Mouse (Mus musculus): ENCODE results near the gene Glrx2.
"Not testable (repeated sequence)": the region's sequence is repeated elsewhere in the genome, so short reads cannot be mapped to it uniquely, and the experiment has no call there.

Gene Glrx2

DNA sequence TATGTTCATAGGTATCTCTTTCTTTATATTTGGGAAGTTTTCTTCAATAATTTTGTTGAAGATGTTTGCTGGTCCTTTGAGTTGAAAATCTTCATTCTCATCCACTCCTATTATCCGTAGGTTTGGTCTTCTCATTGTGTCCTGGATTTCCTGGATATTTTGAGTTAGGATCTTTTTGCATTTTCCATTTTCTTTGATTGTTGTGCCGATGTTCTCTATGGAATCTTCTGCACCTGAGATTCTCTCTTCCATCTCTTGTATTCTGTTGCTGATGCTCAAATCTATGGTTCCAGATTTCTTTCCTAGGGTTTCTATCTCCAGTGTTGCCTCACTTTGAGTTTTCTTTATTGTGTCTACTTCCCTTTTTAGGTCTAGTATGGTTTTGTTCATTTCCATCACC, at the start of gene Glrx2:
TSS of gene Glrx2 (plus strand) at position 301 of the 400 bp plus-strand sequence.
- DNase-seq (ENCODE audit: low read depth), result not testable (repeated sequence)

DNA sequence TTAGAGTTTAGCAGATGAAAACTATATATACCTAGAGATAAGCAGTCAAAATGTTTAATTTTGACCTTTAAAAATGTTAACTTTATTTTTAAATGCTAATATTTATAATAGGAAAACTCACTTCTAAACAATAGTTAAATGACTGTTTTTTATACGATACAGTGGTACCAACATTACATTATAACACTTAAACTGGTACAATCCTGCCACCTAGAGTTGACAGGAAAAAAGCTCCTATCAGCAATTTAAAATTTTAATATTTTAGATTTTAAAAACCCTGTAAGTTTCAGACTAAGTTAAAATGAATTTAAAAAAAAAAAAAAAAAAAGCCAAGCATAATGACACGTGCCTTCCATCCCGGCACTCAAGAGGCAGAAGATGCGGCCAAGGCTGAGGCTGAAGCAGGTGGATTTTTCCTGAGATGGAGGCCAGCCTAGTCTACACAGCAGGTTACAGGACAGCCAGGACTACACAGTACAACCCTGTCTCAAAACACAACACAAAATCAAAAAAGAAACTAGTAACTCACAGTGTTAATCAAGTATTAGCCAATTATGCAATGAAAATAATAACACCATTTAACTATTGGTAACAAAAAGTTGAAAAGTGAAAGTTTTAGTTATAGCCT, 40.3 kb upstream of the Glrx2 start:
- DNase-seq (ENCODE audit: low read depth), result no peak

DNA sequence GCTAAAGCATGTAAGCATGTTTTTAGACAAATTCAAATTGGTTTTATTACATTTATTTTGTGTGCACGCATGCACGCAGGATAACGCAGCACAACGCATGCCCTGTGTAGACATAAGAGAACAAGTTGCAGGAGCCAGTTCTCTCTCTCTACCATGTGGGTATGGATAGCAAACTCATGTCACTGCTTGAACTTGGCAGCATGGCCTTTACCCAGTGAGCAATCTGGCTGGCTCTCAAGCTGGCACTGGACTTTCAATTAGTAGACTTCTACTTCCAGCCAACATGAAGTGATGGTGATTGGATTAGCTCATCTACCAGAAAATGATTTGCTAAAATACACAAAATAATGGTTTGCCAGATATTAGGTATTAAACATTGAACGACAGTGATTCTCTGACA, 35.0 kb upstream of the Glrx2 start:
- DNase-seq (ENCODE audit: low read depth), result no peak

DNA sequence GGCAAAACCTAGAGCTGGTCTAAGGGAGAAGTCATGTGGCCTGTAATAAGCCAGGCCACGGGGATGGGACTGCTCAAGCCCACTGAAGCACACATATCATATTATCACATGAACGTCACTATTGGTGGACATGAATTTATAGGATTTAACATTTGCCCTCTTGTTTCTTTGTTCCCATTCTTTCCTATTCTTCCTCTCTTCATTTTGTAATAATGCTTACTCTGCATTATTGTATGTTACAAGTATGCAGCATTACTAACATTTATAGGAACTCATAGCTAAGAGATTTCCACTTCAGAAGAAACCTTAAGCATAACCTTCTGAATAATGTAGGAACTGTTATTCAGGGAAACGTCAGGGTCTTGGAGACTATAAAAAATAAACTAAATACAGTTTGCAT, 31.3 kb upstream of the Glrx2 start:
- DNase-seq (ENCODE audit: low read depth), result no peak

DNA sequence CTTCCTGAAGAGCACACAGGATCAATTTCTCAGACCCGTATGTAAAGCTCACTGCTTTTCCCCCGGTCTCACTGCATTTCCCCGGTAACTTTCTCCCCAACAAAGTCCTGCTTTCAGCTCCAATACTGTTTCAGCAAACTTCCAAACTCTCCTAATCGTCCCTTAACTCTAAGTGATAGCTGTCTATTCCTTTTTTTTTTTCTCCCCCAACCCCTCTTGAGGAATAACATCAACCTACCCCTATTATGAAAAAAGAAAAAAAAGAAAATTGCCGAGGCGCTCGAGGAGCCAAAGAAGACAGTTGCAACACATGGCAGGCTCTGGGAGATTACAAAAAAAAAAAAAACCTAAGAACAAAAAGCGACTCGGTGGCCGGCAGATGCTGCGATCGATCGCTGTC, 14.4 kb upstream of the Glrx2 start:
- DNase-seq (ENCODE audit: low read depth), result no peak

DNA sequence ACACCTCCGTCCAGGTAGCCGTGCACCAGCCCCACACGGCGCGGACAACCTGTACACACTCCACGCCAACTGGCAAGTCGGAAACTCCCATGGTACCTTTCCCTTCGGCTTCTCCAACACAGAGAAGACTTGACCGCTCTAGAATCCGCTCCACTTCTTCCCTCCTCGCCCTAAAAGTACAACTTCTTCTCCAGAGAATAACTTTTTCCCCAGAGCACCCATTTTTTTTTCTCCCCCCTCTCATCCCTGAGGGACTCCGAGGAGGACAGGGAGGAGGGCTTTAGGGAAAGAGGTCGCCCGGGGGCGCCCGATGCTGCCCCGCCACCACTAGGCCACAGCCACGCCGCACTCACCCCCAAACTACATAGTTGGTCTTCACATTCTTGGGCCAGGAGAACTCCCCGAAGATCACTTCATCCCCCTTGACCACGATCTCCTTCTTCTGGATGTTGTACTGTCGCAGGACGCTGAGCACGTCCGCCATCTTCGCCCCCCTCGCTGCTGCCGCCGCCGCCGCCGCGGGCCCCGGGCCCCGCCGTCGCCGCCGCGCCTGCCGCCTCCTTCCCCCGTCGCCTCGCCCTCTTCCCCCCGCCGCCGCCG, 13.9 kb upstream of the Glrx2 start:
- DNase-seq (ENCODE audit: low read depth), result no peak

DNA sequence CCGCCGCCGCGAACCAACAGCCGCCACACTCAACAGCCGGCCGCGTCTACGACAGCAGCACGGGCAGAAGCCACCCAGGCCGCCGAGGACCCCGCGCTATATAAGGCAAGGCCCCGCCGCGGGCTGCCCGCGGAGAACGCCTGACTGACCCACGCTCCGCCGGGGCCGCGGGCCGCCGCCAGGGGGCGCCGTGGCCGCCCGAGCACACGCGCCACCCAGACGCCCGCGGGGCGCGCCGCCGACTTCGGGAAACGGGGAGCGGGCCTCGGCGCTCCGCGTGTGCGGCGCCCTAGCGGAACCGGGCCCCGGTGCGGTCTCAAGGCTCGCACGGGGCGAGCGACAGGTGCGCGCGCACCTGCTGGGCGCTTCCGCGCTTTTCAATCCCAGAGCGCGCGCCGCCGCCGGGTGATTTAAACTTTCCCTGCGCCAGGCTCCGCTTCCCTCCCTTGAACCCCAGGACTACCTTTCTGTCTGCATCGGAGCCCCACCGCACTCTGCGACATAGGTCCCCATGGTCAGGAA, 13.3 kb upstream of the Glrx2 start, which contains the start of gene Cdc73:
TSS of gene Cdc73 (minus strand) at position 153 of the 522 bp plus-strand sequence.
- peak; percentile 94 for DNase-seq (ENCODE audit: low read depth)

DNA sequence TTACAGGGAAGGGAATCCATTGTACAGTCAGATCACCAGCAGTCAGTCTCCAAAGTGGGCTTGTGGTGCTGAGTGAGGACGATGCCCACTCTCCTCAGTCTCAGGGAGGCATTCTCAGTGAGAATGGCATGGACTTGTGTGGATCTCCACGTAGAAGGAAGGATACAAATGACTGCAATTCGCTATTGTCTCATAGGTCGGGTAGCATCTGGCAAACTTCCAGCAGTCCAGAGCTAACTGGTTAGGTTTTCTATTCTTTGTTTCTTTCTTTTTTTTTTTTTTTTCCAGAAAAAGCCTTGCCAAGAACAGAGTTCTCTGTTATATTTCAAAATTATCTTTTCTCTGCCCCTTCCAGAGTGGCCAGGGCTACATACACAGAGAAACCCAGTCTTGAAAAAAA, 9.1 kb upstream of the Glrx2 start:
- DNase-seq (ENCODE audit: low read depth), result no peak

DNA sequence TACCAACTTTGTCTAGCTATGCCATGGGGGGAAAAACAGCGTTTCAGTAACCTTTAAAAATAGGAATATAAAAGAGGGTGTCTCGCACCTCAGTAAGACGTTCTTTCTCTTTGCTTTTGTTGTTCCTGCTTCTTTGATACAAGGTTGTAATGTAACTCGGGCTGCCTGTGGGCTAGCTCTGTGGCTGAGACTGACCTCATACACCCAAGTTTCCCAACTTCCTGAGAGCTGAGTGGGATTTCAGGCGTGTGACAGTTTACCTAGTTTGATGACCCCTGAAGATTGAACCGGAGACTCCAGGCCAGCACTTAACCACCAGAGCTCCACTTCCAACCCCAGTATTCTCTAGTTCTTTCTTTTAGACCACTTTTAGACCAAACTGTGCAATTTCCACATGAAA, 7.8 kb upstream of the Glrx2 start:
- DNase-seq (ENCODE audit: low read depth), result no peak

DNA sequence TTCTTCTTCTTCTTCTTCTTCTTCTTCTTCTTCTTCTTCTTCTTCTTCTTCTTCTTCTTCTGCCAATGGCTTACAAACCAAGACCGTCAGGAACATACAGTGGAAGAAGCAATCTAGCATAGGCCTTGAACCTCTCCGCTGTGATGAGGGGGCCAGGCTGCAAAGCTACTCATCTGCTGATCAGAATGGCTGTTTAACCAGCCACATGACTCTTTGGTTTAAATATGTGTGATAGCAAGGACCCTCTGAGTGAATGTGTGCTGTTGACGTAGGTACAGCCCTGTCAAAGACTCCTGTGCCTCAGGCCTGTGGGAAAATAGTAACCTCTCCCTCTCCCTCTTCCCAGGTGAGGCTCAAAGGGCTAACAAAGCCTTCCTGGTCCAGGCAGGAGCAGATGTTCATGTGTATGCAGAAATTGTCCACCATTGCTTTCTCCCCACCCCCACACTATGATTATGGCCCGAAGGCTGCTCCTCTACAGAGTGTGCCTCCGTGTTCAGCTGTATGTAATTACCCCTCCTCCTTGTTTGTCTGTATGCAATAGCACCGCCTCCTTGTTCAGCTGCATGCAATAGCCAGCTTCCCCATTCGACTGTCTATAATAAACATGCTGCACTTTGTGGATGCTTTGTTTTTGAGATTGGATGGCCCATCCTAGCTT, 6.0 kb upstream of the Glrx2 start:
- DNase-seq (ENCODE audit: low read depth), result no peak

DNA sequence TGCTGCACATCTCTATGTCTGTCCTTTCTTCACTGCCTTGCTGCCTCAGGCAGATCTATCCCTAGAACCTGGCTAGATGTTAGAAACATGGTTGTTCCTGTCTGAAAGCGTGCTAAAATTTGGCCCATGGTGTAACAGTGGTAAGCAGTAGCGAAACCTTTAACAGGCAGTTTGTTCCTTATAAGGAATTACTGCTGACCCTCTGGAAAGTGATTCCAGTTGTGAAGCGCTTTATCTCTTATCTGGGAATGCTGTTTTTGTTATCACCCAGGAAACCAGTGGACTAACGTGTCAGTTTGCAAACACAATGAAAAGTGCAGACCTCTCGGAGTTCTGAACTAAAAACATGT, 5.5 kb upstream of the Glrx2 start:
- no peak for DNase-seq (ENCODE audit: low read depth)

DNA sequence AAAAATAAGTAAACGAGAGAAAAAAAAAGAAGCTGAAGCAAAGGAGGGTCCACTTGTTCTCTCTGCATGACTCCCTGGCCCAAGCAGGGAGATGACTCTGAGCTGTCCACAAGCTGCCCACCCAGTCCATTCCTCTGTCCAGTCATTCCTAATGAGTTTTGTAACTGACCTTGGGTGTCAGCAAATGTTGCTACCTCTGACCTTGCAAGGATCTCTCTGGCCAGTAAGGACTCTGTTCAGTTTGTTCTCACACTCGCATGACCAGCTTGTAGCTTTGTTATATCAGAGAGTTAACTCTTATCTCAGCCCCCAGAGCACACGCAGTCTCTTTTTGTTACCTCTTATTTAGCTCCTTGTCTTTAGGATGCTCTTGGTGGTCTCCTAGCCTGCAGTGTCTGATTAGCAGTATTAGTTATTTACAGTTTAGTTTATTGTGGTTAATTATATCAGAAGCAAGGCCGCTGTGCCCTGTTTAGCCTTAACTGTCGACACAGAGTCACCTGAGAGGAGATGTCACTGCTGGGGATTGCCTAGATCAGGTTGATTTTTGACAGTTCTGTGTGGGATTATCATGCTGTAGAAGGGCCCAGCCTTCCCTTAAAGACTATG, 8.4 kb downstream of the Glrx2 start:
- no peak for DNase-seq (ENCODE audit: low read depth)

DNA sequence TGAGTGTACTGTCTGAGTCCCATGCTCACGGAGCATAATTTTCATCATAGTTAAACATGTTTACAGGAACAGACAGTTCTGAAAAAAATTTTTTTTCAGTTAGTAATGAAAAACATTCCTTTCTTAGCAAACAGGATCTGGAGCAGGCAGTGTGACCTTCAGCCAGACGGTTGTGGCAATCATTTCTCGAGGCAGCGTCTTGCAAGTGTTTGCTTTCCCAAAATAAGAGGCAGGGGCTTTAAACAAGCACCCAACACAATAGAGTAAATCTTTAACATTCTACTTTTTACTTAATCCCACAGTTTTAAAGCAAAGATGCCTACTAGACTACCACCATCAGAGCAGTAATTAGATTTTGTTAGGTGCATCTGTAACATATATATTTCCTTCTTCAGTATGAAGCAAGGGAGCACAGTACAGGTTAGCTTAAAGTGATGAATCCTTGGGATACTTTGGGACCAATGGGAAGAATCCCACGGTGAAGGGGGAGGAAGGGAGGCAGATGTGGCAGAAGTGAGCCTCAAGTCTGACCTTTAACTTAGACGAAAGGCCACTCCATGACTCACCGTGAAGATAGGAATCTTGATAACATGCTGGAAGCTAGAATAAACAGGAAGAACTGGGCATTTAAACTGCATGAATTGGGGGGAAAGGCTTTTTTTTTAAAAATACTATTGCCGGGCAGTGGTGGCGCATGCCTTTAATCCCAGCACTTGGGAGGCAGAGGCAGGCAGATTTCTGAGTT, 11.7 kb downstream of the Glrx2 start:
- DNase-seq (ENCODE audit: low read depth), result no peak

DNA sequence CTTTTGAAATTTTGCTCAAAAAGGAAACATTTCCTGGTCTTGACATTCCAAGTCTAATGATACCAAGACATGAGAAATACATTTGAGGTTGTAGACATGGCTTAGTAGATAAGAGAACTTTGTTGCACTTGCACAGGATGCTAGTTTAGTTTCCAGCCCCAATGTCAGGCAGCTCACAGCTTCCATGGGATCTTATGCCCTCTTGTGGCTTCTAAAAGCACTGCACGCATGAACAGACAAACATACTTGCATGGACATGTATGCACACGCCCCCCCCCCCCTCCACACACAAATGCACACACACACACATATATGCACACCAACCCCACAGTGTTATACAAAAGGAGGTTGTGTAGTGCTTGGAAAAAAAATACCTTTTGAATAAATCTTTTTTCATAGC, 14.8 kb downstream of the Glrx2 start:
- DNase-seq (ENCODE audit: low read depth), result peak; percentile 73

DNA sequence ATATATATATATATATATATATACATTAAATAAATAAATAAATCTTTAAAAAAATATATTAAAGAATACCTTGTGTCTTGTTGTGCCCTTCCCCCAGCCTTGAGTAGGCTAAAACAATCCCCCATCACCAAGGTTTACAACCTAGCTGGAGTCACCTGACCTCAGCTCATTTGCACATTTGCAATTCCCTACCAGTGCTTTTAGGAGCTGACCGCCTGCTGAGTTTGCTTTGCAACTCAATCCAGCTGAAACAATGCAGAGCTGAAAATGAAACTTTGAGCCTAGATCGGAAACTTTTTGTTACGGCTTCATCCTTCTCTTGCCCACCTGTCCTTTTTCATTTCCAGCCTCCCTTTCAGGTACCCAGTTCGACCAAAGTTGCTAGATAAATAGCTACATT, 15.6 kb downstream of the Glrx2 start:
- no peak for DNase-seq (ENCODE audit: low read depth)

DNA sequence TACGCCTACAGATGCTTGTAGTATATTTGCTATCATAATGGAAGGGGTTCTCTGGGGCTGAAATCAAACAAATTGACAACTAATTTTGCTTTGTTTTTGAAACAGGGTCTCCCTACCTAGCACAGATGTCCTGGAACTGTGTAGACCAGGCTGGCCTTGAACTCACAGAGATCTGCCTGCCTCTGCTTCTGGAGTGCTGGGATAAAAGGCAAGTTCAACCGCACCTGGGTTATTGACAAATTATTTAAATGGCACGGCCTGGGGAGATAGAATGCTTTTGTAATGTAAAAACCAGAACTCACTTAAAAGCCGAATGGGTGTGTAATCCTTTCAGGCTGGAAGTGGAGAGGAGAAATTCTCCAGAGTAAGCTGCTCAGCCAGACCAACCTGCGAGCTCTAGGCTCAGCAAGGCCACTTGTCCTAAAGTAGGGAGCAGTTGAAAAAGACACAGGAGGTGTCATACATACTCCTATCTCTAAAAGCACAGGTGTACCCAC, 17.8 kb downstream of the Glrx2 start:
- DNase-seq (ENCODE audit: low read depth), result no peak

DNA sequence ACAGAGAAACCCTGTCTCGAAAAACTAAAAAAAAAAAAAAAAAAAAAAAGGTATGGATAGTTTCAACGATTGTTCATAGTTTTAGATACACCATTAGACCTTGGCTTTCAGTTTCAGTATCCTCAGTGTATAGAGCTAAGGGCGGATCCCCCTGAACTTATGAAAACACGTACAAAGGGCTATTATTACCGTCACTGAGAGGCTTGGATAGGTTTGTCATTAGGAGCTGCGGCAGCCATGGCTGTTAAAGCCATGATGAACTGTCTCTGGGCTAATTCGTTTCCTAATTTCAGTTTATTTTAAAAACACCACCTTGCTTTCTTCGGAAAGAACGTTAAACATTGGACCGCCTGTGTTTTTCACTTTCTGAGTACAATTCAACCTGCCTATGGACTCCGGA, 22.7 kb downstream of the Glrx2 start:
- peak; percentile 76 for DNase-seq (ENCODE audit: low read depth)

DNA sequence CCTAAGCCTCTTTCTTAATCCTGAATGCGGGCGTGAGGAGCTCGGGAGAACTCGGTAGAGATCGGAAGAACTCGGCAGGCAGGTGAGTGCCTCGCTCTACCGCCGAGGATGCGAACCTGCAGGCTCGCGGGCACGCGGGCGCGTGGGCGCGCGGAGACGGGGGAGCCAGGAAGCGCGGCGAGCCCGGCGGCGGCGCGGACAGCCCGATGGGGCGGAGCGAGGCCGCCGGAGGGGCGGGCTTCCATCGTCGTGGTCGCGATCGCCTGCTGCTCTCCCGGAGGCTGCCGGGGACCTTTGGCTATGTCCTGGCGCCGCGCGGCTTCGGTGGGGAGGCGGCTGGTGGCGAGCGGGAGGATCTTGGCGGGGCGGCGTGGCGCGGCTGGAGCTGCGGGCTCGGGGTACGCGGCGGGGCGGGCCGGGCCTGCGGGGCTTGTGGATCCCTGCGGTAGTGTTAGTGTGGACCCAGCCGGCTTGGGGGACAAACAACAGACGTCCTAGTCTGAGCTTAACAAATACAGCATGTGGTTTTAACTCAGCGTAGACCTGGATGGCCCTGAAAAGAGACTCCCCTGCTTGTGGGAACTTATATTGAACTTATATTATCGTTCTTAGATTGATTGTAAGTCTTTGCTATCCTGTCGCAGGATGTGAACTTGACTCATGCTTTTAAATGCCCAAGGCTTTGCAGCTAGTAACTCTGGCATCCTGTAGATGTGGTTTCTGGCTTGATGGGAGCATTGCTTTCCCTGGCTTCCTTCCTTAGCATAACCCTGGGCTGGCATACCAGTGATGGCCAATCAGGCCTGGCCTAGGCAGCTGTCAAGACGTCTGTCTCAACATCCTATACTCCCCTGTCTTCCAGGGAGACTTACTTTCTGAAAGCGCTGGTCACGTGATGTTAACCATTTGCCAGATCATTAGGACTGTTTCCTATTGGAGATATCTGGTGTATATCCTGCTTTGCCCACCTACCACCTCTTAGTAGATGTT, 23.5 kb downstream of the Glrx2 start:
- peak; percentile 93 for DNase-seq (ENCODE audit: low read depth)

DNA sequence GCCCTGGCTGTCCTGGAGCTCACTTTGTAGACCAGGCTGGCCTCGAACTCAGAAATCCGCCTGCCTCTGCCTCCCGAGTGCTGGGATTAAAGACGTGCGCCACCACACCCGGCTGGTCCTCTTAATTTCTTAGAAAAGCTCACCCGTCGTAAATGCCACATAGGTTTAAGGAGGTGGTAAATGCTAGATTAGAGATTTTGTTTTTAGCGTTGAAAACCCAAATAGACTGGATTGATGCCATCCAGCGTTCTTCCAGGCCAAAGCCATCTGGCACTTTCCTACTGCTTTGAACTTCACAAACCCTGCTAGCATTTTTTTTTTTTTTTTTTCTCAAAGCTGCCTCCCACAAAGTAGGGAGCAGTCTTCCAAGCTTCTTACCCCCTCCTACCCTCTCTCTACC, 24.4 kb downstream of the Glrx2 start:
- DNase-seq (ENCODE audit: low read depth), result no peak

DNA sequence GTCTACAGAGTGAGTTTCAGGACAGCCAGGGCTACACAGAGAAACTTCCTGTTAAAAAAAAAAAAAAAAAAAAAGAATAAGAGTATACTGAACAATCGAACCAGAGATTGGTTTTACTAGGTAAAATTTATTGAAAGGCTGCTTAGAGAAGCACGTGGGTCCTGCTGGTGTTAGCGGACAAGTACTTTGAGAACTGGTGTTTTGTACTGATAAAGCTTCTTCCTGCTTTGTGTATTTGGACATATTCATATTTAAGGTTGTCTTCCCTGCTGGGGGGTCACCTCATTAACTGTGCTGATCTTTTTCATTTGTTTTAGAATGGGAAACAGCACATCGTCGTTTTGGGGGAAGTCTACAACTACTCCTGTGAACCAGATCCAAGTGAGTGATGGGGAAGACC, 25.2 kb downstream of the Glrx2 start:
- DNase-seq (ENCODE audit: low read depth), result no peak

DNA sequence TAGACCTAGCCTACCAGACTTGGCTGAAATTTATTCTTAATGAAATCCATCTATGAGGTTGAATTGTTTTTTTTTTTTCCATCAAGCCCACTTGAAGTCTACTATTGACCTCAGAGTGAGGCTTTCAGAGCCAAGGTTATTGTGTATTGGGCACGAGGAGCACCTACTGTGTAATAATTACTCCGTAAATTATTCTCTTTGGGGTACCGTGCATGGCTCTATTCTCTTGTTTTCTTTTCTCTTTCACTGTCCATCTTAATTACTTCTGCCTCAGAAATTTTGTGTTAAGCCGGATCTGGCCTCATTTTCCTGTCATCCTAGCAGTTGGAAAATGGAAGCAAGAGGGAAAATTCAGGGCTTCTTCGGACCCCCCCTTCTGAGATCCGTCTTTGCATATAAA, 26.0 kb downstream of the Glrx2 start:
- no peak for DNase-seq (ENCODE audit: low read depth)

All from induced T-regulatory cell, adult 2 months (primary cell).